Mouse (Mus musculus) brown adipose tissue, adult 24 weeks (tissue): Measurements from ENCODE around the gene Etl4. TPM values are rescaled to one million over a fixed set of nuclear protein-coding genes. Genes with fewer than 3 reads are reported as not detected.
A peak's percentile ranks its signal among the peaks of the same experiment; 100 is the strongest.
"Not testable (repeated sequence)": the region's sequence is repeated elsewhere in the genome, so short reads cannot be mapped to it uniquely, and the experiment has no call there.

Source experiments
- H3K27ac ChIP-seq: fragments of 200-500 bp; replicated peaks from 2 replicates; pipeline ENCODE4 v1.5.1; 2012; ENCODE audit warnings: low read depth, mild to moderate bottlenecking, low read length
- H3K4me1 ChIP-seq: fragments of 200-500 bp; 2 replicates; pipeline ENCODE4 v1.6.1; 2012; ENCODE audit warnings: low read length, mixed read lengths; ENCODE audit not compliant: control insufficient read depth, insufficient read depth, insufficient read length
- H3K4me3 ChIP-seq: fragments of 200-500 bp; 2 replicates; pipeline ENCODE4 v1.5.1; 2012; ENCODE audit warnings: low read depth, mild to moderate bottlenecking, low read length, moderate library complexity; ENCODE audit not compliant: insufficient read depth
- polyA plus RNA-seq: library from polyadenylated mRNA; stranded (reverse); fragments of >200 nt; gene quantifications from 2 replicates; pipeline ENCODE4 v1.2.4, GENCODE M21; 2012; ENCODE audit not compliant: missing spikeins, insufficient read depth, insufficient read length

The Etl4 gene
- polyA plus RNA-seq, 1 experiment, result 8.9 TPM

GRCm38 (mm10) chr2:20661841-20662240, 752.3 kb downstream of the Etl4 start:
- Histone ChIP-seq H3K4me3 (no peak overlapping the region), H3K4me1 (peaks cover 2% of the 10 kb centered on the region), H3K27ac (no peak overlapping the region)

- H3K4me1 ChIP-seq, result peaks cover 2% of the 10 kb centered on the region
- no peak overlapping the region for H3K27ac ChIP-seq
- H3K4me3 ChIP-seq, result no peak overlapping the region
These were observed 753.1 kb downstream of the Etl4 start for GRCm38 (mm10) chr2:20662696-20663095.

- Histone ChIP-seq H3K27ac (peak overlapping the region; percentile 34), H3K4me3 (no peak overlapping the region), H3K4me1 (peaks cover 4% of the 10 kb centered on the region)
These were observed 755.9 kb downstream of the Etl4 start for GRCm38 (mm10) chr2:20665309-20665971.

- H3K4me3 ChIP-seq, result no peak overlapping the region
- peaks cover 4% of the 10 kb centered on the region for H3K4me1 ChIP-seq
- H3K27ac ChIP-seq, result no peak overlapping the region
These were observed 756.5 kb downstream of the Etl4 start for GRCm38 (mm10) chr2:20666051-20666478.

- Histone ChIP-seq H3K4me3 (no peak overlapping the region), H3K27ac (no peak overlapping the region), H3K4me1 (peaks cover 4% of the 10 kb centered on the region)
These were observed 758.3 kb downstream of the Etl4 start for GRCm38 (mm10) chr2:20667876-20668275.

GRCm38 (mm10) chr2:20668276-20669030, 758.9 kb downstream of the Etl4 start:
- H3K27ac ChIP-seq, H3K4me3 ChIP-seq, H3K4me1 ChIP-seq: not testable (repeated sequence)

GRCm38 (mm10) chr2:20669367-20669766, 759.8 kb downstream of the Etl4 start:
- Histone ChIP-seq H3K27ac (no peak overlapping the region), H3K4me1 (peaks cover 4% of the 10 kb centered on the region), H3K4me3 (no peak overlapping the region)

GRCm38 (mm10) chr2:20671546-20672255, 762.1 kb downstream of the Etl4 start:
- H3K27ac ChIP-seq, result no peak overlapping the region
- H3K4me3 ChIP-seq, result no peak overlapping the region
- 0 out of 2 replicates have a peak, but pooled peaks cover 2% of the 10 kb centered on the region for H3K4me1 ChIP-seq

GRCm38 (mm10) chr2:20672281-20672680, 762.7 kb downstream of the Etl4 start:
- Histone ChIP-seq H3K4me3 (no peak overlapping the region), H3K27ac (no peak overlapping the region), H3K4me1 (0 out of 2 replicates have a peak, but pooled peaks cover 2% of the 10 kb centered on the region)

GRCm38 (mm10) chr2:20672803-20673603, 763.4 kb downstream of the Etl4 start:
- H3K4me1 ChIP-seq, result 0 out of 2 replicates have a peak, but pooled peaks cover under 1% of the 10 kb centered on the region
- no peak overlapping the region for H3K4me3 ChIP-seq
- H3K27ac ChIP-seq, result no peak overlapping the region

- Histone ChIP-seq H3K4me1 (peaks cover 3% of the 10 kb centered on the region; the same call in 1 of the 2 replicates), H3K27ac (no peak overlapping the region), H3K4me3 (no peak overlapping the region)
These were observed 766.8 kb downstream of the Etl4 start for GRCm38 (mm10) chr2:20676379-20676778.

- H3K27ac ChIP-seq, result no peak overlapping the region
- H3K4me3 ChIP-seq, result no peak overlapping the region
- peaks cover 3% of the 10 kb centered on the region; the same call in 1 of the 2 replicates for H3K4me1 ChIP-seq
These were observed 769.2 kb downstream of the Etl4 start for GRCm38 (mm10) chr2:20678793-20679192.

- not testable (repeated sequence) for H3K27ac ChIP-seq, H3K4me3 ChIP-seq, H3K4me1 ChIP-seq
These were observed 772.6 kb downstream of the Etl4 start for GRCm38 (mm10) chr2:20682203-20682602.

- Histone ChIP-seq H3K4me1 (peaks cover 4% of the 10 kb centered on the region), H3K4me3 (no peak overlapping the region), H3K27ac (no peak overlapping the region)
These were observed 779.8 kb downstream of the Etl4 start for GRCm38 (mm10) chr2:20689389-20689788.

- peaks cover 4% of the 10 kb centered on the region for H3K4me1 ChIP-seq
- no peak overlapping the region for H3K27ac ChIP-seq
- no peak overlapping the region for H3K4me3 ChIP-seq
These were observed 783.3 kb downstream of the Etl4 start for GRCm38 (mm10) chr2:20692898-20693297.
